Mouse (Mus musculus): ENCODE data around the gene C1s2. TPM values are rescaled to one million over a fixed set of nuclear protein-coding genes. Genes with fewer than 3 reads are reported as not detected.

The C1s2 gene
- 0.74 and 0.79 TPM in 2 replicates for polyA plus RNA-seq (2012; rRNA removed)

DNA sequence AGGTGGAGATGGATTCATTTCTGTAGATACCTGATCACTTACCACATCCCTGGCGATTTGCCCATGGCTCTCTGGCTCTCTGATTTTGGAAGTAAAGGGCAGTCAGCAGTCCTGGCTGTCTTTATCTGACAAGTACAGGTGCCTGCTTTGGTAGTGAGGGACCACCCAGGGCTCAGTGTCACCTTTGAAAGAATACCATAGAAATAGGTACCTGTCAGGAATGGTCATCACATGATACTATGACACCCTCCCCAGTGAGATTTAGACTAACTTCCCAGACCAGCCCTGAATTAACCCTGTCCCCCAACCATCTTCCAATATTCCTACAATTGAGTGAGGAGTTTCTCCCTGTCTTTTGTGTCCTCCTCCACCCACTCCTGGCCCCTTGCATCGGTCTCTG is at the start of gene C1s2:
Gene C1s2 (minus strand): TSS at position 101 of the 400 bp plus-strand sequence.

DNA sequence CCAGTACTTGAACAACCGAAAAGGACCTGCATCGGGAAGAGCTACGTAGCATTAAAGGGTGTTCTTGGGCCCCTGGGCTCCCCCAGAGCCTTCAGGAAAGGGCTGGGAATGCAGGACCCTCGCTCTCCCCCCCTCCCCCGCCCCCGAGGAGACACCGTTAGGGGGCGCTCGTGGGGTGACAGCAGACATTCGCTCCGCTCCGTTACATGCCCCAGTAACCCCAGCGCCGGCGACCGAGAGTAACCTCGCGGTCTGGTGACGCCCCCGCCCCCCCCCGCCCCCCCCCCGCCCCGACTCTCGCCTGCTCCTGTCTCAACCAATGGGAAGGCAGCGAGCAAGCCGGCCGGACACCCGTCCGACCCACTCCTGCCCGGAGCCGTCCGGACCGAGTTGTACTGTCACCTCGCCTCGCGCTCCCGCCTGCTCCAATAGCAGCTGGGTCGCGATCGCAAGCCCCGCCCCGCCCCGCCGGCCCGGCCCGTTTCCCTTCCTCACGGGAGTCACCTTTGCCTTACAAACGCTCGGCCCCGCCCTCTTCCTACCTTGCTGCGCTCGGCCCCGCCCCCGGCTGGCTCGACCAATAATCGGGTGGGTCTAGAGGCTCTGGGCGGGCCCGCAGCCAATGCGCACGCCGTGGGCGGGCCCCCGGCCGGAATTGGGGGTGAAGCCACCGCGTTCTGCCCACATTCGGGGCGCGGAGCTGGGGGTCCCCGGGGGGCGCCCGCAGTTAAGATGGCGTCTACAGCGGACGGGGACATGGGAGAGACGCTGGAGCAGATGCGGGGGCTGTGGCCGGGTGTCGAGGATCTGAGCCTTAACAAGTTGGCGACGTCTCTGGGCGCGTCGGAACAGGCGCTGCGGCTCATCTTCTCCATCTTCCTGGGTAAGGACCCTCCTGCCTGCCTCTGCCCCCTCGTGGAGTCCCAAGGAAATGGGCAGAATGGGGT is 26.9 kb upstream of the C1s2 start, which contains the start of gene Lpcat3:
Gene Lpcat3 (plus strand): TSS at position 551 of the 947 bp plus-strand sequence.

Other genes with a start within 250 kb of the C1s2 start
- gene Pex5, start 221.0 kb downstream of the C1s2 start, polyA plus RNA-seq (2012; rRNA removed), result 91.5 and 93.4 TPM in 2 replicates
- 120 and 128 TPM in 2 replicates for gene Clstn3, start 171.3 kb downstream of the C1s2 start, polyA plus RNA-seq (2012; rRNA removed)
- 0.08 and 0.22 TPM in 2 replicates for gene C1rl, start 143.0 kb downstream of the C1s2 start, polyA plus RNA-seq (2012; rRNA removed)
- 0.40 and 0.65 TPM in 2 replicates for gene C1ra, start 123.7 kb downstream of the C1s2 start, polyA plus RNA-seq (2012; rRNA removed)
- gene C1s1, start 93.7 kb downstream of the C1s2 start, polyA plus RNA-seq (2012; rRNA removed), result 1.8 and 2.3 TPM in 2 replicates
- not detected in 2 replicates for gene C1rb, start 65.8 kb downstream of the C1s2 start, polyA plus RNA-seq (2012; rRNA removed)
- 48.3 and 54.5 TPM in 2 replicates for gene Lpcat3, start 26.9 kb upstream of the C1s2 start, polyA plus RNA-seq (2012; rRNA removed)
- 93.9 and 100 TPM in 2 replicates for gene Emg1, start 76.1 kb upstream of the C1s2 start, polyA plus RNA-seq (2012; rRNA removed)
- gene Phb2, start 76.3 kb upstream of the C1s2 start, polyA plus RNA-seq (2012; rRNA removed), result 139 and 149 TPM in 2 replicates
- 2.6 and 2.9 TPM in 2 replicates for gene Ptpn6, start 102.6 kb upstream of the C1s2 start, polyA plus RNA-seq (2012; rRNA removed)
- gene Grcc10, start 105.3 kb upstream of the C1s2 start, polyA plus RNA-seq (2012; rRNA removed), result 564 and 575 TPM in 2 replicates
- gene Gm45234, start 119.9 kb upstream of the C1s2 start, polyA plus RNA-seq (2012; rRNA removed), result not detected in 2 replicates
- 53.4 and 64.6 TPM in 2 replicates for gene Atn1, start 120.4 kb upstream of the C1s2 start, polyA plus RNA-seq (2012; rRNA removed)
- 119 and 125 TPM in 2 replicates for gene Eno2, start 133.6 kb upstream of the C1s2 start, polyA plus RNA-seq (2012; rRNA removed)
- gene Lrrc23, start 143.6 kb upstream of the C1s2 start, polyA plus RNA-seq (2012; rRNA removed), result 8.5 and 10.6 TPM in 2 replicates
- gene Spsb2, start 172.6 kb upstream of the C1s2 start, polyA plus RNA-seq (2012; rRNA removed), result 4.8 and 7.0 TPM in 2 replicates
- 410 and 448 TPM in 2 replicates for gene Tpi1, start 178.2 kb upstream of the C1s2 start, polyA plus RNA-seq (2012; rRNA removed)
- 147 and 151 TPM in 2 replicates for gene Usp5, start 193.4 kb upstream of the C1s2 start, polyA plus RNA-seq (2012; rRNA removed)
- 23.5 and 24.3 TPM in 2 replicates for gene Cdca3, start 193.5 kb upstream of the C1s2 start, polyA plus RNA-seq (2012; rRNA removed)
- 0.63 and 2.5 TPM in 2 replicates for gene Gnb3, start 204.2 kb upstream of the C1s2 start, polyA plus RNA-seq (2012; rRNA removed)
- gene P3h3, start 221.7 kb upstream of the C1s2 start, polyA plus RNA-seq (2012; rRNA removed), result 140 and 149 TPM in 2 replicates
- 132 and 136 TPM in 2 replicates for gene Gpr162, start 227.9 kb upstream of the C1s2 start, polyA plus RNA-seq (2012; rRNA removed)